Mouse (Mus musculus) adrenal gland, adult 2 months (tissue): ENCODE measurements around the gene Kctd18. TPM values are rescaled to one million over a fixed set of nuclear protein-coding genes. Genes with fewer than 3 reads are reported as not detected.

Experiments
- polyA plus RNA-seq: library from polyadenylated mRNA; depleted of rRNA; stranded (reverse); fragments of >200 nt; gene quantifications from 2 replicates; pipeline ENCODE4 v1.2.3, GENCODE M21; 2012; rRNA removed
- total RNA-seq, 2 experiments: library from RNA; stranded (reverse); gene quantifications; 2 replicates each; pipeline ENCODE4 v1.2.3; 2021

Gene Kctd18
- total and polyA plus RNA-seq, 3 experiments, result 4.2 to 10.9 (median 8.4) TPM

Other genes with a start within 250 kb of the Kctd18 start
- 1 to 10 TPM; 3.0 to 6.0 TPM for gene Spats2l, start 244.8 kb downstream of the Kctd18 start, total RNA-seq
- 4.6 and 6.6 TPM in 2 replicates for gene Spats2l, start 244.8 kb downstream of the Kctd18 start, polyA plus RNA-seq
- gene Sgo2a, start 23.0 kb downstream of the Kctd18 start, total RNA-seq, result under 1 TPM; 0.66 TPM
- gene Sgo2a, start 23.0 kb downstream of the Kctd18 start, polyA plus RNA-seq, result 0.11 and 0.13 TPM in 2 replicates
- gene Aox1, start 11.0 kb upstream of the Kctd18 start, total RNA-seq, result 10 to 100 TPM; 35.1 to 58.0 TPM
- 9.1 and 10.7 TPM in 2 replicates for gene Aox1, start 11.0 kb upstream of the Kctd18 start, polyA plus RNA-seq
- 1 to 10 TPM; 4.2 to 9.4 TPM for gene Aox3, start 94.2 kb upstream of the Kctd18 start, total RNA-seq
- gene Aox3, start 94.2 kb upstream of the Kctd18 start, polyA plus RNA-seq, result 0.42 and 0.55 TPM in 2 replicates
- under 1 TPM in 1 of 2 experiments, not detected in 1; 0.10 TPM for gene Aox4, start 191.4 kb upstream of the Kctd18 start, total RNA-seq
- not detected in 2 replicates for gene Aox4, start 191.4 kb upstream of the Kctd18 start, polyA plus RNA-seq